Mouse (Mus musculus) testis, adult 2 months (tissue): ENCODE measurements around the gene Rpl41. TPM values are rescaled to one million over a fixed set of nuclear protein-coding genes. Genes with fewer than 3 reads are reported as not detected.
A peak's percentile ranks its signal among the peaks of the same experiment; 100 is the strongest.

Experiments
- H3K27ac ChIP-seq: fragments of 200-500 bp; 2 replicates; pipeline ENCODE4 v1.5.1; 2012; ENCODE audit warnings: low read depth, low read length; ENCODE audit not compliant: control insufficient read depth, insufficient read depth
- H3K27me3 ChIP-seq: fragments of 200-500 bp; 2 replicates; pipeline ENCODE4 v1.6.1; 2012; ENCODE audit warnings: mild to moderate bottlenecking, low read length, moderate library complexity; ENCODE audit not compliant: control insufficient read depth, insufficient read depth
- H3K36me3 ChIP-seq: fragments of 200-500 bp; 2 replicates; pipeline ENCODE4 v1.6.1; 2012; ENCODE audit warnings: mild to moderate bottlenecking, low read length; ENCODE audit not compliant: control insufficient read depth, insufficient read depth
- H3K4me1 ChIP-seq: fragments of 200-500 bp; 2 replicates; pipeline ENCODE4 v1.6.1; 2012; ENCODE audit warnings: low read length; ENCODE audit not compliant: control insufficient read depth, insufficient read depth
- H3K4me3 ChIP-seq: fragments of 200-500 bp; 2 replicates; pipeline ENCODE4 v1.5.1; 2012; ENCODE audit warnings: low read depth, mild to moderate bottlenecking, low read length, moderate library complexity, mixed read lengths; ENCODE audit not compliant: control insufficient read depth
- CTCF ChIP-seq: fragments of 200-500 bp; IDR thresholded peaks from 2 replicates; pipeline ENCODE4 v1.5.1; 2012; ENCODE audit warnings: low read depth, mild to moderate bottlenecking, inconsistent platforms, low read length, moderate library complexity; ENCODE audit not compliant: control insufficient read depth, insufficient read depth, insufficient replicate concordance
- POLR2A ChIP-seq: fragments of 200-500 bp; IDR thresholded peaks from 2 replicates; pipeline ENCODE4 v1.6.1; 2012; ENCODE audit warnings: low read depth, mild to moderate bottlenecking, inconsistent platforms, low read length, moderate library complexity; ENCODE audit not compliant: control insufficient read depth
- polyA plus RNA-seq: library from polyadenylated mRNA; depleted of rRNA; stranded (reverse); fragments of >200 nt; gene quantifications from 2 replicates; pipeline ENCODE4 v1.2.3, GENCODE M21; 2012

The Rpl41 gene
- polyA plus RNA-seq, 1 experiment = 1,504 TPM

DNA sequence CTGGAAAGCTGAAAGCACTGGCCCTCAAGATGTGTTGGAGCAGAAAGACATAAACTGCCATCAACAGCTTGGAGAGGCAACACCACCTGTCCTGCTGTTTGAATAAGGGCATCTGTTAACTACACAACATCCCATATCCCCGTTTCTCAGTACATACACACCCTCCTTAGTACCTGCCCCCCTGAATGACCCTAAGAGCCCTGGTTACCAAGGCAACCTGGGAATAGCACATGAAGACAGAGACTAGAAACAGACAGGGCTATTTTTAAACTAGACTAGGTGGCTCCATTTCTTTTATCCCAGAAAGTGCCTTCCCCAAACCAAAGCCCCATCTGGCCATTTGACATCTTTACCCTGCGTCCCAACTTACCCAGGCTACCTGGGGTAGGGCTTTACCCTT, 6.0 kb downstream of the Rpl41 start:
- Histone ChIP-seq H3K27ac (no peak overlapping the region), H3K27me3 (no peaks in the 10 kb centered on the region), H3K36me3 (peaks cover 11% of the 10 kb centered on the region), H3K4me1 (no peaks in the 10 kb centered on the region), H3K4me3 (no peak overlapping the region; the same call in 1 of the 2 replicates)
- TF ChIP-seq CTCF (no peak), POLR2A (no peak)

DNA sequence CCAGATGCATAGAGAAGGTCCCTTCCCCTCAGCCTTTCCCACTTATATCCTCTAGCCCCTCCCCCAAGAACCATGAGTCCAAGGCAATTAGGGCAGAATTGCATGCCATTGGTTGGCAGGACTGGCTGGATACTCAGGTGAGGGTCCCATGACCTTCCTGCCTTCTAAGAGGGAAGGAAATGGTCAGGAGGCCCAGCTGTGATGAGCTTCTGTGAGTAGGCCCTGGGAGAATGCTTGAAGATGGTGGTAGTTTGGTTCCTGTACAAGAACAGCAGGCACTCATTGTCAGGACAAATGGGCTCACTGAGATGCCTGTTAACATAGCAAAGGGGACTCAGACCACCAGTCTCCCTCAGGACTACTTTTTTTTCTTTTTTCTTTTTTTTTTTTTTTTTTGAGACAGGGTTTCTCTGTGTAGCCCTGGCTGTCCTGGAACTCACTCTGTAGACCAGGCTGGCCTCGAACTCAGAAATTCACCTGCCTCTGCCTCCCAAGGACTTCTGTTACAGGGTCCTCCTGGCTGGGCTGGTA, 10.7 kb downstream of the Rpl41 start:
- TF ChIP-seq POLR2A (no peak), CTCF (no peak)
- Histone ChIP-seq H3K27me3 (no peaks in the 10 kb centered on the region), H3K4me1 (no peaks in the 10 kb centered on the region), H3K27ac (no peak overlapping the region), H3K4me3 (no peak overlapping the region), H3K36me3 (no peaks in the 10 kb centered on the region)

GRCm38 (mm10) chr10:128536266-128536940, 12.7 kb downstream of the Rpl41 start:
- Histone ChIP-seq H3K27me3 (no peaks in the 10 kb centered on the region), H3K27ac (no peak overlapping the region), H3K4me3 (no peak overlapping the region)

GRCm38 (mm10) chr10:128535624-128536265, 13.4 kb downstream of the Rpl41 start:
- TF ChIP-seq CTCF = no peak
- no peak for TF ChIP-seq POLR2A
- Histone ChIP-seq H3K4me1 (no peaks in the 10 kb centered on the region), H3K27ac (no peak overlapping the region), H3K27me3 (no peaks in the 10 kb centered on the region), H3K36me3 (no peaks in the 10 kb centered on the region), H3K4me3 (no peak overlapping the region)

More at GRCm38 (mm10) chr10:128536266-128536940, 12.7 kb downstream of the Rpl41 start:
- TF ChIP-seq POLR2A = no peak
- peak; percentile 80 for TF ChIP-seq CTCF
- H3K4me1 ChIP-seq = no peaks in the 10 kb centered on the region
- H3K36me3 ChIP-seq = no peaks in the 10 kb centered on the region

- H3K4me1 ChIP-seq = no peaks in the 10 kb centered on the region
- H3K27ac ChIP-seq = no peak overlapping the region
- no peak for TF ChIP-seq CTCF
- no peak for TF ChIP-seq POLR2A
- no peak overlapping the region for H3K4me3 ChIP-seq
- no peaks in the 10 kb centered on the region for H3K36me3 ChIP-seq
- H3K27me3 ChIP-seq = no peaks in the 10 kb centered on the region
These were observed 13.9 kb downstream of the Rpl41 start for GRCm38 (mm10) chr10:128535206-128535605.

GRCm38 (mm10) chr10:128526366-128527356, 22.4 kb downstream of the Rpl41 start:
- Histone ChIP-seq H3K27ac (no peak overlapping the region), H3K27me3 (peaks cover 2% of the 10 kb centered on the region), H3K4me3 (peak overlapping the region; percentile 86; the same call in 1 of the 2 replicates), H3K4me1 (peaks cover 14% of the 10 kb centered on the region), H3K36me3 (no peaks in the 10 kb centered on the region)
- TF ChIP-seq CTCF (no peak), POLR2A (no peak)
